Mouse (Mus musculus) MEL (cell line): Measurements from ENCODE around the gene Tnfaip6.

Experiments used
- CTCF ChIP-seq, 3 experiments: IDR thresholded peaks in 2 of 3; conservative IDR thresholded peaks in 1 of 3; 2 replicates each; pipeline ENCODE4 v1.5.1; 2011 to 2012; ENCODE audit warnings: low read length in 3 of 3, low read depth in 2 of 3, mild to moderate bottlenecking in 2 of 3, improper control_type of control experiment in 1 of 3, inconsistent platforms in 1 of 3, mixed read lengths in 1 of 3, moderate library complexity in 1 of 3; ENCODE audit not compliant: control insufficient read depth in 1 of 3, insufficient read depth in 1 of 3, poor library complexity in 1 of 3, severe bottlenecking in 1 of 3
- GABPA ChIP-seq: IDR thresholded peaks from 2 replicates; pipeline ENCODE4 v1.6.1; 2012; ENCODE audit warnings: low read depth, mild to moderate bottlenecking, inconsistent platforms, low read length, improper control_type of control experiment, moderate library complexity
- JUND ChIP-seq: IDR thresholded peaks from 2 replicates; pipeline ENCODE4 v1.6.1; 2011; ENCODE audit warnings: low read depth, mild to moderate bottlenecking, improper control_type of control experiment, low read length
- NELFE ChIP-seq: IDR thresholded peaks from 2 replicates; pipeline ENCODE4 v1.6.1; 2011; ENCODE audit warnings: low read depth, low read length, improper control_type of control experiment
- SIN3A ChIP-seq: IDR thresholded peaks from 2 replicates; pipeline ENCODE4 v1.6.1; 2012; ENCODE audit warnings: low read length, improper control_type of control experiment, inconsistent platforms
- UBTF ChIP-seq: IDR thresholded peaks from 2 replicates; pipeline ENCODE4 v1.6.1; 2012; ENCODE audit warnings: low read depth, mild to moderate bottlenecking, inconsistent platforms, low read length, improper control_type of control experiment, moderate library complexity, borderline replicate concordance; ENCODE audit not compliant: insufficient read depth

GRCm38 (mm10) chr2:52031491-52031890 is 6.3 kb upstream of the Tnfaip6 start:
- TF ChIP-seq GABPA (no peak), CTCF (IDR thresholded peaks at IDR 0.05 in 2 of 3, conservative IDR thresholded peaks at IDR 0.05 in 1 of 3; ENCODE audit: control insufficient read depth in 1 of 3, insufficient read depth in 1 of 3, low read depth in 2 of 3, low read length in 3 of 3, poor library complexity in 1 of 3, severe bottlenecking in 1 of 3) (no peak), JUND (no peak), NELFE (no peak), UBTF (no peak), SIN3A (no peak)
